ENCODE assay signal across 8 mouse cellular contexts in genomic region chr10:80604001-80604509, GRCm38 (mm10). TPM values are rescaled to one million over a fixed set of nuclear protein-coding genes. Genes with fewer than 3 reads are reported as not detected.
A peak's percentile ranks its signal among the peaks of the same experiment; 100 is the strongest.
DNase-seq lines count a peak whose midpoint lies in the region; ATAC-seq and TF ChIP-seq lines count a peak whose summit lies in the region.

No protein-coding gene starts in this region.

- TF ChIP-seq EP300 in MEL (IDR thresholded peaks at IDR 0.05; ENCODE audit: low read depth in 1 of 2, low read length in 2 of 2), result no peak

- peak overlapping the region; percentile 65 for H3K4me3 ChIP-seq in heart, embryonic 15.5 days
- H3K4me3 ChIP-seq in MEL (ENCODE audit: control insufficient read depth in 1 of 2, insufficient read depth in 1 of 2, low read depth in 2 of 2, low read length in 2 of 2) (peak overlapping the region; percentile 78 to 91; a peak in 3 of 4 replicates), macrophage (ENCODE audit: inconsistent target) (peak overlapping the region; percentile 78)
- H3K4me3 ChIP-seq in forebrain, embryonic 15.5 days, result peak overlapping the region; percentile 90; the same call in 1 of the 2 replicates

- no peaks in the 10 kb centered on the region for H3K27me3 ChIP-seq in heart, embryonic 15.5 days
- no peaks in the 10 kb centered on the region for H3K27me3 ChIP-seq in MEL (ENCODE audit: control insufficient read depth in 1 of 2, insufficient read depth in 2 of 2, low read length in 2 of 2)
- H3K27me3 ChIP-seq in forebrain, embryonic 15.5 days, result peaks cover 4% of the 10 kb centered on the region; the same call in 1 of the 2 replicates

- no peak for TF ChIP-seq CTCF in MEL (IDR thresholded peaks at IDR 0.05 in 2 of 3, conservative IDR thresholded peaks at IDR 0.05 in 1 of 3; ENCODE audit: control insufficient read depth in 1 of 3, insufficient read depth in 1 of 3, low read depth in 2 of 3, low read length in 3 of 3, poor library complexity in 1 of 3, severe bottlenecking in 1 of 3)

- peak overlapping the region; percentile 88; the same call in 1 of the 2 replicates for H3K27ac ChIP-seq in heart, embryonic 15.5 days
- no peak overlapping the region for H3K27ac ChIP-seq in MEL (ENCODE audit: control insufficient read depth, low read depth, low read length)
- no peak overlapping the region for H3K27ac ChIP-seq in forebrain, embryonic 15.5 days (replicated peaks)
- peak overlapping the region; percentile 85 for H3K27ac ChIP-seq in macrophage

- no peak for TF ChIP-seq RAD21 in MEL (IDR thresholded peaks at IDR 0.05; ENCODE audit: low read depth, low read length)

- peaks cover 19% of the 10 kb centered on the region for H3K36me3 ChIP-seq in heart, embryonic 15.5 days
- H3K36me3 ChIP-seq in MEL (ENCODE audit: control insufficient read depth in 1 of 2, insufficient read depth in 2 of 2, low read length in 2 of 2) (peaks cover 2 to 15% of the 10 kb centered on the region in 2 experiments; a peak in 3 of 4 replicates), macrophage (ENCODE audit: inconsistent target) (peaks cover 11% of the 10 kb centered on the region)
- H3K36me3 ChIP-seq in forebrain, embryonic 15.5 days, result peaks cover 28% of the 10 kb centered on the region

- WGBS in heart, embryonic 15.5 days, result 86% methylated on average over 7 of the region's 7 CpGs
- WGBS in forebrain, embryonic 15.5 days, result 96% methylated on average over 7 of the region's 7 CpGs
- WGBS in macrophage (ENCODE audit: missing documents), result 92% methylated on average over 7 of the region's 7 CpGs

- ATAC-seq in heart, embryonic 15.5 days (replicated peaks; ENCODE audit: insufficient number of reproducible peaks, insufficient read depth, low FRiP score, low read depth), result no peak
- ATAC-seq in forebrain, embryonic 15.5 days (replicated peaks), result no peak

- H3K9me3 ChIP-seq in heart, embryonic 15.5 days (replicated peaks), result no peaks in the 10 kb centered on the region
- H3K9me3 ChIP-seq in MEL (replicated peaks; ENCODE audit: insufficient read depth, low read length), result no peaks in the 10 kb centered on the region
- no peaks in the 10 kb centered on the region for H3K9me3 ChIP-seq in forebrain, embryonic 15.5 days

- H3K79me2 ChIP-seq in MEL (ENCODE audit: control insufficient read depth, insufficient read depth, low read length, poor library complexity) (peaks cover 37% of the 10 kb centered on the region), macrophage (ENCODE audit: inconsistent target) (peaks cover 59% of the 10 kb centered on the region)

- TF ChIP-seq POLR2A in MEL (IDR thresholded peaks at IDR 0.05; ENCODE audit: control insufficient read depth in 1 of 2, insufficient read depth in 1 of 2, low read depth in 1 of 2, low read length in 2 of 2, poor library complexity in 1 of 2), result no peak

- DNase-seq in heart, postnatal 25 days (ENCODE audit: low spot score), result no peak
- DNase-seq in MEL (ENCODE audit: low read depth, low spot score), result no peak
- no peak for DNase-seq in left cerebral cortex, postnatal 36 days (ENCODE audit: low spot score in 2 of 2)
- DNase-seq in right cerebral cortex, adult 2 months (ENCODE audit: low spot score in 2 of 2), result no peak
- no peak for DNase-seq in frontal cortex, postnatal 36 days (ENCODE audit: low spot score in 2 of 2)

- intact Hi-C loops in heart, postnatal 25 days (cut with DNase I), result no loop called here
- intact Hi-C loops in left cerebral cortex, postnatal 36 days (cut with DNase I), result no loop called here

- peaks cover 16% of the 10 kb centered on the region for H3K4me1 ChIP-seq in heart, embryonic 15.5 days (replicated peaks)
- H3K4me1 ChIP-seq in MEL (ENCODE audit: control insufficient read depth in 1 of 2, insufficient read depth in 2 of 2, low read length in 2 of 2), result peaks cover 8 to 17% of the 10 kb centered on the region in 2 experiments
- peaks cover 20% of the 10 kb centered on the region for H3K4me1 ChIP-seq in forebrain, embryonic 15.5 days

- H3K9ac ChIP-seq in heart, embryonic 15.5 days, result peak overlapping the region; percentile 67; the same call in 1 of the 2 replicates
- peak overlapping the region; percentile 92 for H3K9ac ChIP-seq in MEL (ENCODE audit: control insufficient read depth, low read depth, low read length, poor library complexity, severe bottlenecking)
- H3K9ac ChIP-seq in forebrain, embryonic 15.5 days (replicated peaks), result 0 out of 2 replicates have a peak overlapping the region, but pooled peaks have one; percentile 71

- H3K4me2 ChIP-seq in heart, embryonic 15.5 days, result peak overlapping the region; percentile 84
- peak overlapping the region; percentile 78 for H3K4me2 ChIP-seq in forebrain, embryonic 15.5 days (replicated peaks)

RNA-seq across cellular contexts. Expression of gene Adat3, which starts 1.4 kb away (rescaled TPM):
- 3.0 and 3.9 TPM in 2 replicates for polyA plus RNA-seq in heart, embryonic 15.5 days (2015; fragmentation: Nextera tagmentation; extraction: Ambion mirVana)
- total RNA-seq in heart, postnatal 25 days (2021), result 1 to 10 TPM in 1 of 2 experiments, under 1 TPM in 1; 0.84 to 1.2 TPM
- 7.2 and 7.7 TPM in 2 replicates for total RNA-seq in MEL (2012; rRNA removed)
- polyA plus RNA-seq in MEL (2012; ENCODE audit: insufficient read depth in 1 of 2, insufficient read length in 2 of 2, low read depth in 1 of 2, low replicate concordance in 2 of 2, missing spikeins in 1 of 2), result 1 to 10 TPM in 1 of 2 experiments, not detected in 1; 7.4 TPM
- 4.5 and 6.4 TPM in 2 replicates for polyA plus RNA-seq in forebrain, embryonic 15.5 days (2015; fragmentation: Nextera tagmentation; extraction: Ambion mirVana)
- 1 to 10 TPM in 19 of 26 experiments, under 1 TPM in 3, not detected in 4; 0.61 to 7.4 (median 2.9) TPM for total RNA-seq in macrophage (2018; cell fraction: chromatin; rRNA removed)
- 1 to 10 TPM in 24 of 26 experiments, under 1 TPM in 2; 0.80 to 4.2 (median 2.1) TPM for total RNA-seq in macrophage (2018; cell fraction: cytosol; rRNA removed)
- 1 to 10 TPM in 25 of 26 experiments, not detected in 1; 1.5 to 8.1 (median 4.3) TPM for total RNA-seq in macrophage (2018; cell fraction: nucleus; rRNA removed)
- 0.60 to 3.8 TPM (median 2.4 TPM) in 3 replicates for polyA plus RNA-seq in macrophage (2018)
- total RNA-seq in left cerebral cortex, postnatal 36 days (2021), result 1 to 10 TPM; 1.7 to 4.0 TPM

RNA-seq across cellular contexts. Expression of gene Scamp4, which starts 1.4 kb away (rescaled TPM):
- 55.9 and 71.6 TPM in 2 replicates for polyA plus RNA-seq in heart, embryonic 15.5 days (2015; fragmentation: Nextera tagmentation; extraction: Ambion mirVana)
- total RNA-seq in heart, postnatal 25 days (2021), result 10 to 100 TPM; 21.0 to 21.7 TPM
- 34.2 and 36.5 TPM in 2 replicates for total RNA-seq in MEL (2012; rRNA removed)
- polyA plus RNA-seq in MEL (2012; ENCODE audit: insufficient read depth in 1 of 2, insufficient read length in 2 of 2, low read depth in 1 of 2, low replicate concordance in 2 of 2, missing spikeins in 1 of 2), result 100 to 1,000 TPM in 1 of 2 experiments, not detected in 1; 140 TPM
- 66.8 and 68.2 TPM in 2 replicates for polyA plus RNA-seq in forebrain, embryonic 15.5 days (2015; fragmentation: Nextera tagmentation; extraction: Ambion mirVana)
- total RNA-seq in macrophage (2018; cell fraction: chromatin; rRNA removed), result 10 to 100 TPM in 13 of 26 experiments, 1 to 10 TPM in 13; 2.6 to 18.9 (median 10.4) TPM
- total RNA-seq in macrophage (2018; cell fraction: cytosol; rRNA removed), result 10 to 100 TPM; 33.6 to 57.3 (median 44.7) TPM
- total RNA-seq in macrophage (2018; cell fraction: nucleus; rRNA removed), result 10 to 100 TPM in 25 of 26 experiments, 1 to 10 TPM in 1; 8.5 to 48.4 (median 29.4) TPM
- polyA plus RNA-seq in macrophage (2018), result 34.4 to 66.1 TPM (median 53.0 TPM) in 3 replicates
- total RNA-seq in left cerebral cortex, postnatal 36 days (2021), result 10 to 100 TPM; 40.1 to 45.1 TPM

RNA-seq across cellular contexts. Expression of gene Gm49322, which starts 1.8 kb away (rescaled TPM):
- polyA plus RNA-seq in heart, embryonic 15.5 days (2015; fragmentation: Nextera tagmentation; extraction: Ambion mirVana), result 1.2 and 2.7 TPM in 2 replicates
- total RNA-seq in heart, postnatal 25 days (2021), result under 1 TPM; 0.52 to 0.59 TPM
- total RNA-seq in MEL (2012; rRNA removed), result 1.4 and 1.8 TPM in 2 replicates
- polyA plus RNA-seq in MEL (2012; ENCODE audit: insufficient read depth in 1 of 2, insufficient read length in 2 of 2, low read depth in 1 of 2, low replicate concordance in 2 of 2, missing spikeins in 1 of 2) (1 to 10 TPM in 1 of 2 experiments, not detected in 1; 2.1 TPM), macrophage (2018) (0.44 to 1.1 TPM in 2 of 3 replicates, not detected in the other)
- polyA plus RNA-seq in forebrain, embryonic 15.5 days (2015; fragmentation: Nextera tagmentation; extraction: Ambion mirVana), result 3.2 and 4.5 TPM in 2 replicates
- total RNA-seq in macrophage (2018; cell fraction: chromatin; rRNA removed), result 10 to 100 TPM in 3 of 26 experiments, 1 to 10 TPM in 23; 3.0 to 12.4 (median 7.6) TPM
- 1 to 10 TPM in 1 of 26 experiments, under 1 TPM in 25; 0.03 to 1.0 (median 0.26) TPM for total RNA-seq in macrophage (2018; cell fraction: cytosol; rRNA removed)
- 1 to 10 TPM; 1.3 to 7.4 (median 4.2) TPM for total RNA-seq in macrophage (2018; cell fraction: nucleus; rRNA removed)
- total RNA-seq in left cerebral cortex, postnatal 36 days (2021), result 1 to 10 TPM; 2.6 to 3.6 TPM

RNA-seq across cellular contexts. Expression of gene Abhd17a, which starts 13.9 kb away (rescaled TPM):
- 84.2 and 110 TPM in 2 replicates for polyA plus RNA-seq in heart, embryonic 15.5 days (2015; fragmentation: Nextera tagmentation; extraction: Ambion mirVana)
- 10 to 100 TPM; 50.1 to 51.1 TPM for total RNA-seq in heart, postnatal 25 days (2021)
- total RNA-seq in MEL (2012; rRNA removed), result 89.6 and 98.5 TPM in 2 replicates
- polyA plus RNA-seq in MEL (2012; ENCODE audit: insufficient read depth in 1 of 2, insufficient read length in 2 of 2, low read depth in 1 of 2, low replicate concordance in 2 of 2, missing spikeins in 1 of 2) (100 to 1,000 TPM in 1 of 2 experiments, 10 to 100 TPM in 1; 96.2 to 136 TPM), macrophage (2018) (11.7 to 58.2 TPM (median 51.7 TPM) in 3 replicates)
- 118 and 120 TPM in 2 replicates for polyA plus RNA-seq in forebrain, embryonic 15.5 days (2015; fragmentation: Nextera tagmentation; extraction: Ambion mirVana)
- total RNA-seq in macrophage (2018; cell fraction: chromatin; rRNA removed), result 10 to 100 TPM in 5 of 26 experiments, 1 to 10 TPM in 20, under 1 TPM in 1; 0.62 to 16.1 (median 5.5) TPM
- 10 to 100 TPM; 37.6 to 76.2 (median 53.9) TPM for total RNA-seq in macrophage (2018; cell fraction: cytosol; rRNA removed)
- total RNA-seq in macrophage (2018; cell fraction: nucleus; rRNA removed), result 10 to 100 TPM in 23 of 26 experiments, 1 to 10 TPM in 3; 6.8 to 32.4 (median 16.1) TPM
- 100 to 1,000 TPM; 181 to 238 TPM for total RNA-seq in left cerebral cortex, postnatal 36 days (2021)

RNA-seq across cellular contexts. Expression of gene Csnk1g2, which starts 18.6 kb away (rescaled TPM):
- polyA plus RNA-seq in heart, embryonic 15.5 days (2015; fragmentation: Nextera tagmentation; extraction: Ambion mirVana), result 78.2 and 112 TPM in 2 replicates
- 100 to 1,000 TPM; 116 TPM for total RNA-seq in heart, postnatal 25 days (2021)
- 125 and 132 TPM in 2 replicates for total RNA-seq in MEL (2012; rRNA removed)
- polyA plus RNA-seq in MEL (2012; ENCODE audit: insufficient read depth in 1 of 2, insufficient read length in 2 of 2, low read depth in 1 of 2, low replicate concordance in 2 of 2, missing spikeins in 1 of 2) (100 to 1,000 TPM in 1 of 2 experiments, not detected in 1; 231 TPM), macrophage (2018) (66.6 to 78.0 TPM (median 74.8 TPM) in 3 replicates)
- polyA plus RNA-seq in forebrain, embryonic 15.5 days (2015; fragmentation: Nextera tagmentation; extraction: Ambion mirVana), result 117 and 126 TPM in 2 replicates
- total RNA-seq in macrophage (2018; cell fraction: chromatin; rRNA removed), result 10 to 100 TPM; 21.1 to 94.3 (median 56.1) TPM
- total RNA-seq in macrophage (2018; cell fraction: cytosol; rRNA removed), result 10 to 100 TPM; 27.4 to 80.7 (median 43.5) TPM
- total RNA-seq in macrophage (2018; cell fraction: nucleus; rRNA removed), result 10 to 100 TPM; 22.9 to 90.8 (median 48.4) TPM
- 100 to 1,000 TPM; 208 to 256 TPM for total RNA-seq in left cerebral cortex, postnatal 36 days (2021)

Comparison
In these comparisons a context has a peak if more than half of its experiments do, and no peak if none do; other contexts are left out.
1. H3K27ac ChIP-seq: peak in heart, embryonic 15.5 days (single experiment) and macrophage (single experiment); none in MEL (single experiment) and forebrain, embryonic 15.5 days (single experiment).
2. Peak in every context shown above with its lines, with median percentiles within 50 percentile points of each other: H3K4me3 ChIP-seq and H3K9ac ChIP-seq.